Mouse (Mus musculus): ENCODE results near the gene P4htm.

- TF ChIP-seq CTCF (IDR thresholded peaks at IDR 0.05; ENCODE audit: insufficient read depth, low read depth, low read length) (no peak), POLR2A (IDR thresholded peaks at IDR 0.05; ENCODE audit: insufficient read depth, low read depth, low read length) (no peak)
Measured at GRCm38 (mm10) chr9:108632375-108632774, 34.9 kb upstream of the P4htm start.

All from olfactory bulb, adult 2 months (tissue).